Mouse (Mus musculus): ENCODE measurements at regions not wholly inside any gene's neighbourhood (a gene's known extent, or its start where the extent isn't known, plus 50 kb on each side); places are given as distances from the start of the nearest gene placed in this dataset.

DNA sequence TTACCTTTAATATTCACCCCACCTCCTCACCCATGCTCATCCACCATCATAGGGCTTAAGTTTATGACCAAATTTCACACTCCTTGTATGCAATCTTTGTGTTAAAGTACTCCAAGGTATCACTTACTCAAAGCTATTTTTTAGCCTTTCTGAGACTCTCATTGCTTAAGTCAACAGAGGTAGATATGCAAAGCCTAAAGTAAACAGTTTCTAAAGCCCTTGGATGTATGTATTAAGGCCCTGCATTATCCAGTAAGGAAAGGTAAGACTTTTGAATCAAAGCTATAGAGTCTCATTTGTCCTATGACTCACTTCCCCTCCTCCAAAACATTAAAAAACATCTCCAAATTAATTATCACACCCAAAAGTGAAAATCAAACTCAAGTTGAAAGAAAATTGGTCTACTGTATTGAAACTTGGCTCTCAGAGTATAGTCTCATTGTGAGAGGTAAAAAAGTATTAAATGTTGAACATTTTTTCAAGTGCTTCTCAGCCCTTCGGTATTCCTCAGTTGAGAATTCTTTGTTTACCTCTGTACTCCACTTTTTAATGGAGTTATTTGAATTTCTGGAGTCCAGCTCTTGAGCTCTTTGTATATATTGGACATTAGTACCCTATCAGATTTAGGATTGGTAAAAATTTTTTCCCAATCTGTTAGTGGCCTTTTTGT, 949.1 kb downstream of the 4930444P10Rik start:
- TF ChIP-seq POU5F1 (IDR thresholded peaks at IDR 0.05; ENCODE audit: borderline replicate concordance, low read length) = no peak
- TF ChIP-seq CTCF (conservative IDR thresholded peaks at IDR 0.05; ENCODE audit: low read length) = no peak

Measured in E14TG2a.4 (cell line).